Mouse (Mus musculus): ENCODE results near the gene Jakmip3.
A peak's percentile ranks its signal among the peaks of the same experiment; 100 is the strongest.

Jakmip3 gene

DNA sequence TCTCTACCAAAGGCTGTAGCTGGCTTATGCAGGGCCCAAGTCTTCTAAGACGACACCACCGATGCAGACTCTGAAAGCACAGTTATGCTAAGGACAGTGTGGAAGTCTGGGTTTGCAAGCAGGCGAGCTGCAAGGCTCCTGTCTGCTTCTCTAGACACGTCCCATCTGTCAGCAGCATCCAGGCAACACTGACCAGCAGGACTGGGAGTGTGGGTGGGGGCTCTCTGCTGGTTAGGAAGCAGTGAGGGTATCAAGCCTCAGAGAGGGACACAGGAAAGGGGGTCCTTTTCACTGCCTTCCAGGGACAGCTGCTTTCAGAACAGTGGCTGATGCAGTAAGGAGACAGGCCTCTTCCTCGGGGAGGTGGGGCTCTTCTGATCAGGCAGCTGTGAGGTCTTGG lies 86.6 kb downstream of the Jakmip3 start:
- DNase-seq (ENCODE audit: extremely low spot score, low read depth, low spot score) = no peak

DNA sequence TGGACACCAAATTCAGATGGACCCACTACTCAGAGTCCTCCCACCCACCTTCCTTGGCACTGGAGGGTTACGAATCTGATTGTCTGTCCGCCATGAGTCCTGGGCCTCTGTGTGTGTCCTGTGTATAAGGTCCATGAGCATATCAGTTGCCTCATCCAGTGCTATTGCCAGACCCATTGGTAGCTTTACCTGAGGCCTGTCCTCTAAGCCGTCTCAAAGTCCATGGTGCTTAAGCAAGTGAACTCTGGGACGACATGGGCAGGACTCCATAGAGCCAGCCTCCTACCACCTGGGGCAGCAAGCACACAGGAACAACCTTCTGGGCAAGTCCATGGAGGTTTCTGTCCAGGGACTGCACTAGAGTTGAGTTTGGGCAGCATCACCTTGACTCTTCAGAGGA lies 90.7 kb downstream of the Jakmip3 start:
- DNase-seq (ENCODE audit: extremely low spot score, low read depth, low spot score) = no peak

DNA sequence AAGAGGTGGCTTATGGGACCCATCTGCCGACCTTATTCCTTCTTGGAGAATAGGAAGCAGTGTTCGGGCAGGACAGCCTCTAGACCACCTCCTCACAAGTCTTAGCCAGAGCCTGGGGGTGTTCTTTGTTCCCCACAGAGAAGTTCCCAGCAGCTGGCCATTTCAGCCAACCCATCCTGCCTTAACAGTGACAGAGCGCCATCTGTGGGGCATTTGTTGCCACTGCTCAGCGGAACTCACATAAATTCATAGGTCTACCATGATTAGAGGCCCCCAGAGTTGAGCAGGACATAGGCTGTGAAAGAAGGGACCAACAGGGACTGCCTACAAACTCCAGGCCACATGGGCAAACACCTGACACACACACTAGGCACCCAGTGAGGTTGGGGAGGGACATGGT lies 122.9 kb downstream of the Jakmip3 start:
- no peak for DNase-seq (ENCODE audit: extremely low spot score, low read depth, low spot score)

DNA sequence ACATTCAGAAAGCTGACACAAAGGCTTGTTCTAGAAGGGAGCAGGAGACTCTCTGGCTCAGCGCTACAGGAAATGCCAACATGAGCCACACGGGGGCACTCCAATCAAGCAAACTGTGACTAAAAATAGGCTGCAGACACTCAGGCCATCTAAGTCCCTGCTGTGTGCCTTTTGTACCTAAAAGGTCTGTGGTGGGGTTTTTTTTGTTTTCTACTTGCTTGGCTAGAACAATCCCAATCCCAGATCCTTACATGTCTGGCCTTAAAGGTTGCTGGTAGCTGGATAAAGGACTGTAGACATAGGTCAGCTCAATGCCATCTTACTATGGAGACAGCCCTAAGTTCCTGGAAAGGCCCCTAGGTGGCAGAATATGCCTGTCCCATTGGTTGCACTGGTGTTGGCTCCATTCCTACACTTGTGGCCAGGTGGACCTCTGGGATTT lies 127.7 kb downstream of the Jakmip3 start:
- DNase-seq (ENCODE audit: extremely low spot score, low read depth, low spot score) = peak; percentile 78

DNA sequence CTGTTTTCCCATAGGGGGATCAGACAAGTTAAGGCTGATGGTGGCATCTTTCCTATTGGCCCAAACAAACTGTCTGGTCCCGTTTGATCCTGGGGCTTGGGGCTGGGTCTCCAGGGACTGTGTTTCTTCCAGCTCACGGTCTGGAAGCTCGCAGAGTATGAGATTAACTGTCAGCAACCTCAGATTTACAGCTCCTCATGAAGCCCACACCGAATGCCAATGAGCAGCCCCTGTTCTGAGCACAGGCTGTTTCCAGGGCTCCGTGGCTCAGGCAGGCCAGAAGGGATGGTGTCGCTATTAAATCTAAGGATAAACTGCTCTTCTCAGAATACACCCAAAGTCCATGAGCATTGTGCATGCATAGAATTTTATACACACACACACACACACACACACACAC lies 133.7 kb downstream of the Jakmip3 start:
- no peak for DNase-seq (ENCODE audit: extremely low spot score, low read depth, low spot score)

DNA sequence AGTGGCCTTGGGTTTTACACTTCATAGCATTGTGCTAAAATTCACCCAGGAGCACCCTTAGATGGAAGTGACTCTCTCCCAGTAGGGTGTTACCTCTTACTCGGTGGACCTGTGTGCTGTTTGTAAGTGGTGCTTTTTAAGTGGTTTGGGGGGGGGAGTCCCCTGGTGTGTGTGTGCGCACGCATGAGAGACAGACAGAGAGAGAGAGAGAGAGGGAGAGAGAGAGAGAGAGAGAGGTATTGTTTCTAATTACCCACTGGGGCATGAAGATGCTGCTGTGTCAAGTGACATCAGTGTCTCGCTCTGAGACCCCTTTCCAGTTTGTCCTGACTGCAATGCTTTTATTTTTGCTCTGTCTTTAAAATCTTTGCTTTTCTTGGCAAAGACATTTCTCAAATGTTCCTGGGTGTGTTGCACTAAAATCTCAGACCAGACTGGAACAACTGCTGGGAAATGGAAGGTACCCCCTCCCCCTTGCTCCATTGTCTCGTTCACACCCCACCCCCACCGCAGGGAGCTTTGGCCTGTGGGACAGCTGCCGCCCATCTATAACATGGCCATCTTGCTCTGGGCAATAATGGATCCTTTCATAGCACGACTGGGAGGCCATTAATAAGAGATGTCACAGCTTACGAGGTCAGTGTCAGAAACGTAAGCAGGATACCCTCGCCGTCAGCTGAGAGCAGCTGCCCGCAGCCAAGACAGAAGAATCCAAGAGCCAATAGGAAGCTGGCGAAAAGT lies 134.7 kb downstream of the Jakmip3 start:
- DNase-seq (ENCODE audit: extremely low spot score, low read depth, low spot score) = no peak

DNA sequence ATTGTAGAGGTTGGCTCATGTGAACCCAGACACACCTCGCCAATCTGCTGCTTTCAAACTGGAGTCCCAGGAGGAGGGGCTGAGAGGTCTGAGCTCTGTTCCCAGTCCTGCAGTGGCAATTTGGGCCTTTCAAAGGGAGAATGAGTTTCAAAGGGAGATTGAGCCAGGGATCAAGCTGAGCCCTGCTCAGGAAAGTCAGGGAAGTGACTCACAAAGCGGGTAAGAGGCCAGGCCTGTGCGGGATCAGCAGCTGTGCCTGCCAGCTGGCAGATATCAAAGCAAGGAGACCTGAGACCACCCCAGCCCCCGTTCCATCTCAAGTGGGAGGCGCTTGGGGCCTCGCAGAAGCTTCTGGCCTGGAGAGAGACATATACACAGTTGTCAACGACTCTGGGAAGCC lies 136.8 kb downstream of the Jakmip3 start:
- no peak for DNase-seq (ENCODE audit: extremely low spot score, low read depth, low spot score)

DNA sequence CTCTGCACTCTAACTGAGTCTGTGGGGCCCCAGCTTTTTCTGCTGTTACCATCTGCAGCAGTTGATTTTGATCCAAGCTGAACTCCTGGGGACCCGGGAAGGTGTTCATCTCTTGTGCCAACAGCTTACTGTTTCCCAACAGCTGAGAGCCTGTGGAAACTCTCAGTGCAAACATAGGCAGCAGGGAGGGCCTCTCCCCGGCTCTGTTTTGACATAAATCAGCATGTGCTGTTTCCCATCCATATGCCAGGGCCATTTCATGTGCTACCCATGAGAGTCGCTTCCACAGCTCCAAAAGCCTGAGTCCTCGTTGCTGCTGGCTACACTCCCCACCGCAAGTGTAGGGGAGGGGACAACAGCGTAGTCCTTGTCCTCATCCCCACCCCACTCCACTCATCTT lies 137.7 kb downstream of the Jakmip3 start:
- DNase-seq (ENCODE audit: extremely low spot score, low read depth, low spot score) = no peak

DNA sequence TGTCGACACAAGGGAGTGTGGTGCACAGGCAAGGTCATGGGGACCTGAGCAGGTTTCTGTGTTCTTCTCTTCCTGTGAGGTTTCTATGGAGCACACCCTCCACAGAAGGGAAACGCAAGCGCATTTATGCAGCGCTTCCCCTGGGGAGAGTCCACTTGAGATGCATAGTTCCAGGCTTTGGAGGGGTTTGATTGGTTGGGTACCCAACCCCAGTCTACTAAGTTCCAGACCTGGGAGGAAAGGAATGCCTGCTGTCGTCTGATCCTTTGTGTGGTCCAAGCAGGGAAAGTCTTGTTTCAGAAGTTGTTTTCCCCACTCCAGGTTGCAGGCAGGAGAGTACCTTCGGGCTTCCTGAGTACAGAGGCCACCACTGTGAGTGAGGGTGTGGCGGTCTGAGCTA lies 138.6 kb downstream of the Jakmip3 start:
- DNase-seq (ENCODE audit: extremely low spot score, low read depth, low spot score) = no peak

DNA sequence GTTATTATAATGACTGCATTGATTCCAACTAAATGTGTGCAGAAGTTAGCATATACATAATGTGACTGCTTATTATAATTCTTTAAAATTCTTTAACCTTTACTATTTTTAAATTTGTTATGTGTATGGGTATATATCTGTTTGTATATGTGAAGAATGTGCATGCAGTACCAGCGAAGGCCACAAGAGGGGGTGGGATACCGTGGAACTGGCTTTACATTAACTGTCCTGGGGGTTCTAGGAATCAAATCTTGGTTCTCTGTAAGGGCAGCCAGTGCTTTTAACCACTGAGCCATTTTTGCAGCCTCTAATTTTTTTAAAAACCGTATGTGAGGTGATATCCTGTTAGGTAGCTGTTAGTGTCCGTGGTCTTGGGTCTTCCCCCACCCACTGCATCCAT lies 140.2 kb downstream of the Jakmip3 start:
- DNase-seq (ENCODE audit: extremely low spot score, low read depth, low spot score) = no peak

DNA sequence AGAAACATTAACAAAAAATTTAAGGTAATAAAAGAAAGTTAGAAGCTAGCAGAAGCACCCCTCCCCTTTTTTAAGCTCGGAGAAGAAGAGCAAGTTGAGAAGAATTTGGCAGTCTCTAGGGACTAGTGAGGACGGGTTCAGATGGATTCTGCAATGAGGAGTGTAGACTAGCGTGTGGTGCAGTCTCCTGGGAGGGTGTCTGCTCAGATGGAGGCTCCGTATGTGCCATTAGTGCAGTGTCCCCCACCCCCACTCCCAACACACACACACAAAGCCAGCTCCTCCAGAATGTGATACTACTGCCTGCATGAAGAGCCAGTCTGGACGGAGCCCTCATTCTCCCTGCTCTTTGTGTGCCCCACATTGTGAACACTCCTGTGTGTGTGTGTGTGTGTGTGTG lies 140.6 kb downstream of the Jakmip3 start:
- no peak for DNase-seq (ENCODE audit: extremely low spot score, low read depth, low spot score)

DNA sequence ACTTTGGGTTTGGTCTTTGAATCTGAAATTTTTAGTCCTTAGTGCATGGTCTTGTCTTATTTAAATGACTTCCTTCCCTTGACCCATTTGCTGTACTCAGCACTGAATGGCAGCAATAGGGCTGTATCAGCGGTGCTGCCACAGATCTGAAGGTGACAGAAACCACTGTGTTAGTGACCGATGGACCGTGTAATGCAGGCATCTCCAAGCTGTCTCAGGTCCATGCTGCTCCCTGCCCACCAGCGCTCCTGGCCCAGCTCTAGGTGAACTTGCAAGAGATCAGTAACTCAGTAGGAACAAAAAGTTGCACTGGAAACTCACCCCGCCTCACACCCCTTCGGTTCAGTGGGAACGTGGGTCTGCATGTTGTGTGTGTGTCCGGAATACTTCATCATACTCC lies 141.8 kb downstream of the Jakmip3 start:
- DNase-seq (ENCODE audit: extremely low spot score, low read depth, low spot score) = no peak

DNA sequence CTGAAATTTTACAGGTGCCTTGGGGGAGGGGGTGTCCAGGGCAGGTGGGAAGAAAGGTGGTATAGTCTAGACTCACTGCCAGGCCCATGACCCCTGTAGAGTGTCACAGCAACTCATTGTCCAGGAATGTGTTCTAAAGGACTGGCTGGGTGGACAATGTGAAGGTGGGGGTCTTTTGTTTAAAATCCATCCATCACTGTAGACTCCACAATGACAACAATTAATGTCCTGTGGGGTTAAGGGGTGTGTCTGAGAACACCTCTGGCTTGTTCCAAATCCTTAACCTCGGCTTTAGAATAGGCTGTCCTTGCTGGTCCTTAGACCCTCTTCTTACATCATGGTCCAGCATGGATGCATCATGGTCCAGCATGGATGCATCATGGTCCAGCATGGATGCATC lies 143.8 kb downstream of the Jakmip3 start:
- no peak for DNase-seq (ENCODE audit: extremely low spot score, low read depth, low spot score)

DNA sequence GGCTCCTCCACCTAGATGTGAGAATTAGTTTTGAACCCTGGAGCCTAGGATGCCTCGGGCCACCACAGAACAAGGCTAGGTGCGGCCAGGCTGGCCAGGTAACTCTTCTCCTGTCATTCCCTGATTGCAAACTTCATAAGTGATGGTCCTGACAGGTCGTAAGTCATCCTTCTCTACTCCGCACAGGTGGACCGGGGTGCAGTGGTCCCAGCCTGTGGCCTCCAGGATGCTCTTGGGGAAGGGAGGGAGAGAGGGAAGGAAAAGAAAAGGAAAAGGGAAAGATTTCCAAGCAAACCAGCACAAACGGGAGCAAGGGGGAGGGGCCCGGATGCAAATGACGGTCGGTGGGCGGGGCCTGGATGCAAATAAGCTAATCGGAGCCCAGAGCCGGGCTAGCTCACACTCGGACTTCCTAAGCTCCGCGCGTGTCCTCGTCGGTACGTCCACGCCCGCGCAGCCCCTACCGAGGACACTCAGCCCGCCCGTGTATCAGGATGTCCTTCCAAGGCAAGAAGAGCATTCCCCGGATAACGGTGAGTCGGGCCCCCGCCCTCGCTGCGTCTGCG lies 145.2 kb downstream of the Jakmip3 start, which contains the start of gene Dpysl4:
Gene Dpysl4, plus strand, starts transcription at position 373 of the 566 bp plus-strand sequence.
- DNase-seq (ENCODE audit: extremely low spot score, low read depth, low spot score) = no peak

DNA sequence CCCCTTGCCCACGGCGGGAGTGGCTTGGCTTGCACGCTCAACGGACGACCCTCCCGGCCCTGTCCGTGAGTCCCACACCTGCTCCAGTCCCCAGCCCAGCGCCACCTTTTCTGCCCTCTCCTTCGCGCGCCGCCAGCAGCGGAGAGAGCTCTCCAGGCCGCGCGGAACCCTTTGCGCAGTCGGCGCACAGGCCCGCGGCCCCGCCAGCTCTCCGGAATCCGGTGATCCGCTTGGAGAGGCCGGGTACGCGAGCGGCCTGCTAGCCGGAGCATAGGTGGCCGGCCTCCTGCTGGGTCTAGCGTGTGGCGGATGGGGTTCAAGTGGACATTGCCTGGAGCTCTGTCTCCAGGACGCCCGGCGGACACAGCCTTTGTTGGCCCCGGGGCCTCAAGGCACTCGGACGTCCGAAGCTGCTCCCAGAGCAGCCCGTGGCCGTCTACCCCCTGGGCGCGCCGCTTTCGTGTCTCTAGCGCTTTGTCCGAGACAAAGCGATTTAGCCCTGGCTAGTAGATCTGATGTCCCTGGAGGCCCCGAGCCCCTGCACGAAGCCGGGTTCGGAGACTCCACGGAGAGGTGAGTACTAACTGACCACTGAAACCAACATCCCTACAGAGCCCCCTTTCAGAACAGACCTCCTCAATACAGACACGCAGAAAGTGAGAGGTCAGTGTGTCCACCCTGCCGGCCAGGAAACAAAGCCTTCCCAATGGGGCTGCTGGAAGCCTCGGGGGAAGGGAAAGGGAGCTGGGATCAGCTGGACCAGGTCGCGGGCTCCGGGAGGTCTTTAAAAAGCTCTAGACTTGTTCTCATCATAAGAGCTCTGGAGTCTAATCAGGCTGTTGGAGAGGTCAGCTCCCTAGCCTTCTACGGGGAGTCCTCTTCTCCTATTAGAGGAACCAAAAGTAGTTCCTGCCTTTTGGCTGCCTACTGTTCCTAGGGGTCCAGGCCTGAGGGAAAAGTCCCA lies 145.9 kb downstream of the Jakmip3 start:
- DNase-seq (ENCODE audit: extremely low spot score, low read depth, low spot score) = no peak

DNA sequence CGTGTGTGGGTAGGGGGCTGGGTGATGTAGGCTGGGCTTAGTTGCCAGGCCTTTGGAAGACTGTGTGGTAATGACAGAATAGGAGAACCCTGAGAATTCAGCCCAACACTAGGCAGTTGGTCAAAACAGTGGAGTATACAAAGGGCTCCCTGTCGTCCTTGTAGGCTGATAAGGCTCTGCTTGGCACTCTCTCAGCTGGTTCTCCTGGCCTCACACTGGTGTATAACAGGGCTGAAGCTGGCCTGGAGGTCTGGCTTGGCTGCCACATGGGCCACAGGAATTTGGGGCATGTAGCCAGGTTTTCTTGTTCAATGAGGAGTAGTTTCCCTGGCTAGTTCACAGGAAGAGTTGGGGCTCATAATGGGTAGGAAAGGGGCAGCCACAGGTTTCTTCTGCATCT lies 147.3 kb downstream of the Jakmip3 start:
- no peak for DNase-seq (ENCODE audit: extremely low spot score, low read depth, low spot score)

DNA sequence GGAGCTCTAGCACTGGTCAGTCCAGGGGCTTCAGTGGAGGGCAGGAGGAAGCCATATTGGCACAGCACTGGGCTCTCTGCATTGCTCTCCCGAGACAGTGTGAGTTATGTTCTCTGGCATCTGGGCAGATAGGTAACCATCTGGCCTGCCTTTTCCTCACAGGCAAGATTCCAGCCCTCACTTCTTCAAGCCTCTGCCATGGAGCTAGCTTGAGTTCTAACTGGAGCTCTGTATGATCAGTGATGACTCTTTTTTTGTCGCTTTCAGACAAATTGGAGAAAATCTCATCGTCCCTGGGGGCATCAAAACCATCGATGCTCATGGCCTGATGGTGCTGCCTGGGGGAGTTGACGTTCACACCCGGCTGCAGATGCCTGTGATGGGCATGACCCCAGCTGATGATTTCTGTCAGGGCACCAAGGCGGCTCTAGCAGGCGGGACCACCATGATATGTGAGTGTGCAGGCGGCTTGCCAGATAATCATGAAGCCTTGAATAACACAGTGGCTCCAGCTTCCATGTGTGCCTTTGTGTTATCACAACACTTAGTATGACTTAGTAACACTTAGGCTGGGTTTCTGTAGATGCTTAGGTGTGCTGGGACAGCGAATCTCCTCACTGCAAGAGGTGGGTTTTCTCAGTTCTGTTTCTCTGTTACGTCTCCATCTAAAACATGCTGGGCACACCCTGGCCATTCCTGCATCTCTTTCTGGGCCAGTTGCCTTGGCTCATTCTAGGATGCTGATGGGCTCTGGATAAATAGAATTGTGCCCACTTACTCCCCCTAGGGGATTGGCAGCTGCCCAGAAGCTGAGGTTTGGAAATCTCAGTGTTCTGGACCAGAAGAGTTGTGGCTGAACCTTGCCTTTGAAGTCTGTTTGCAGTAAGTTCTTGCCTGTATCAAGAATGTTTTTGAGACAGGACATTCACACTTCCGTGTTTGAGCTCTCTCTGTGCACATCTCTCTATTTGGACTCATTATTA lies 149.7 kb downstream of the Jakmip3 start:
- no peak for DNase-seq (ENCODE audit: extremely low spot score, low read depth, low spot score)

DNA sequence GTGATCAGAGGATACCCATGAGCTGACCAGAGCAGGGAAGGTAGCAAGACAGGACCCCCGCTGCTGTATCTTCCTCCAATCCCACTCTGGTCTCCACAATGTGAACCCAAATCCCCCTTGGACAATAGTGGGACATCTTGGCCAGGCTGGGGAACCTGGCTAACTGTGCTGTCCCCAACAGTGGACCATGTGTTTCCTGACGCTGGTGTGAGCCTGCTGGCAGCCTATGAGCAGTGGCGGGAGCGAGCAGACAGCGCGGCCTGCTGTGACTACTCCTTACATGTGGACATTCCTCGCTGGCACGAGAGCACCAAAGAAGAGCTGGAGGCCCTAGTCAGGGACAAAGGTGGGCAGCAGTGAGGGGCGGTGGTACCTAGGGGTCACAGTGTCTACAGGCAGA lies 151.2 kb downstream of the Jakmip3 start:
- DNase-seq (ENCODE audit: extremely low spot score, low read depth, low spot score) = no peak

DNA sequence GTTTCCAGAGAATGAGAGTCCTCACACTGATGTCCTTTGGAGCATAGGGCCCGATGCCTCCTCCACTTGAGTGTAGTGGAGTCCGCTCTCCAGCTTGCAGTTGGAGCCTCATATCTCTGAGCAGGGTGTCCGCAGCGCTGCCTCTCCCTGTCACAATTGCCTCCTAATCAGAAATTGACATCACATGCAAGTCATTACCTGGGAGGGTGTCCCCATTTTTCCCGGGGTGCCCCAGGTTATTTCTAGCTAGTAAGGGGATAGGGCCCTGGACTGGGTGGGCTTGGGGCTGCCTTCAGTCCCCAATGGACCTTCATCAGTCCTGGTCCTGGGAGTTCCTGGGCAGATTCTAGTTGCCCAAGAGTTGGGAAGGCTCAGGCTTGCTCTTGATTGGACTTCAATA lies 152.1 kb downstream of the Jakmip3 start:
- no peak for DNase-seq (ENCODE audit: extremely low spot score, low read depth, low spot score)

DNA sequence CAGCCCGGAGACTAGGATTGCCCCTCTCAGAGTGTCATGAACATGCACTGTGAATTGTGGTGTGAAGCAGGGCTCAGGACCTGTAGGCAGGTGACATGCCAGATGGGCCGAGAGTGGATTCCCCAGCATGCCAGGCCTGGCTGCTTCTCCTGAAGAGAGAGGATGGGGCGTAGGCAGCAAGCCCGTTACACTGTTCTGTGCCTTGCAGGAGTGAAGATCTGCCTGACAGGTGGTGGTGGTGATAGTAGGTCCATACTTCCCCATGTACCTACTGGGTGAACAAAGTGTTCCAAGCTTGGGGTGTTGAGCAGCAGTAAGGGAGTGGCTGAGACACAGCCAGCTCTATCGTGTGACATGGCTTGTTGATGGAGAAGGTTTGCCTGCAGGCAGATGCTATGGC lies 152.6 kb downstream of the Jakmip3 start:
- DNase-seq (ENCODE audit: extremely low spot score, low read depth, low spot score) = no peak

DNA sequence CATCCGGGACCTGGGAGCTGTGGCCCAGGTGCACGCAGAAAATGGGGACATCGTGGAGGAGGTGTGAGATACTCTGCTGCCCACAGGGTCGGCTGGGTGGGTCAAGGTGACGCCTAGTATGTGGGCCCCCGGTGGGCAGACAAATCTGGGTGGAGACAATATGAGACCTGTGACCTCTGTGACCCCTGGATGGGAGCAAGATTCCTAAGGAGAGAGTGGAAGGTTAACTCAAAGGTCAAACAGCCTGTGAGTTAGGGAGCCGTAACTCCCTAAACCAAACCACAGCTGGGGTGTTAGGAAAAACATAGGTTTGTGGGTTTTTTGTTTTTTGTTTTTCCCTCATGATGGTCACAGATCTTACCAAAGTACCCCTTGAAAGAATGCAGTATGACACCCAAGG lies 153.3 kb downstream of the Jakmip3 start:
- DNase-seq (ENCODE audit: extremely low spot score, low read depth, low spot score) = no peak

Data from hindlimb bud, embryonic 11.5 days (tissue).